Mouse (Mus musculus): Measurements from ENCODE around the gene Scfd2. TPM values are rescaled to one million over a fixed set of nuclear protein-coding genes. Genes with fewer than 3 reads are reported as not detected.

Gene Scfd2
- total RNA-seq, 4 experiments from 2014 or later, result 21.6 to 32.9 (median 26.8) TPM

- DNase-seq, result no peak
Measured at GRCm38 (mm10) chr5:74240298-74240697, 291.3 kb downstream of the Scfd2 start.

- DNase-seq, result no peak
Measured at GRCm38 (mm10) chr5:74239369-74239768, 292.2 kb downstream of the Scfd2 start.

- no peak for DNase-seq
Measured at GRCm38 (mm10) chr5:74233808-74234207, 297.8 kb downstream of the Scfd2 start.

- DNase-seq, result no peak
Measured at GRCm38 (mm10) chr5:74230525-74230924, 301.0 kb downstream of the Scfd2 start.

- DNase-seq, result no peak
Measured at GRCm38 (mm10) chr5:74229775-74230413, 301.7 kb downstream of the Scfd2 start.

GRCm38 (mm10) chr5:74228938-74229337, 302.6 kb downstream of the Scfd2 start:
- DNase-seq, result no peak

GRCm38 (mm10) chr5:74227352-74227751, 304.2 kb downstream of the Scfd2 start:
- no peak for DNase-seq

- no peak for DNase-seq
Measured at GRCm38 (mm10) chr5:74226183-74226582, 305.4 kb downstream of the Scfd2 start.

GRCm38 (mm10) chr5:74224480-74224879, 307.1 kb downstream of the Scfd2 start:
- no peak for DNase-seq

- no peak for DNase-seq
Measured at GRCm38 (mm10) chr5:74222626-74223025, 308.9 kb downstream of the Scfd2 start.

- DNase-seq, result no peak
Measured at GRCm38 (mm10) chr5:74218524-74218923, 313.0 kb downstream of the Scfd2 start.

- DNase-seq, result no peak
Measured at GRCm38 (mm10) chr5:74215125-74215524, 316.4 kb downstream of the Scfd2 start.

GRCm38 (mm10) chr5:74214501-74215110, 317.0 kb downstream of the Scfd2 start:
- no peak for DNase-seq

GRCm38 (mm10) chr5:74211346-74211745, 320.2 kb downstream of the Scfd2 start:
- DNase-seq, result no peak

GRCm38 (mm10) chr5:74209640-74210039, 321.9 kb downstream of the Scfd2 start:
- DNase-seq, result no peak

GRCm38 (mm10) chr5:74208438-74208837, 323.1 kb downstream of the Scfd2 start:
- no peak for DNase-seq

GRCm38 (mm10) chr5:74207209-74207608, 324.4 kb downstream of the Scfd2 start:
- no peak for DNase-seq

- DNase-seq, result no peak
Measured at GRCm38 (mm10) chr5:74206649-74207048, 324.9 kb downstream of the Scfd2 start.

- DNase-seq, result no peak
Measured at GRCm38 (mm10) chr5:74206038-74206437, 325.5 kb downstream of the Scfd2 start.

GRCm38 (mm10) chr5:74205509-74205908, 326.1 kb downstream of the Scfd2 start:
- DNase-seq, result peak; percentile 72

- no peak for DNase-seq
Measured at GRCm38 (mm10) chr5:74204465-74204864, 327.1 kb downstream of the Scfd2 start.

GRCm38 (mm10) chr5:74202515-74202914, 329.0 kb downstream of the Scfd2 start:
- no peak for DNase-seq

GRCm38 (mm10) chr5:74201570-74202357, 329.8 kb downstream of the Scfd2 start:
- no peak for DNase-seq

GRCm38 (mm10) chr5:74200481-74200880, 331.1 kb downstream of the Scfd2 start:
- DNase-seq, result no peak
